Mouse (Mus musculus): ENCODE measurements around the gene Ppfia4. TPM values are rescaled to one million over a fixed set of nuclear protein-coding genes. Genes with fewer than 3 reads are reported as not detected.
A peak's percentile ranks its signal among the peaks of the same experiment; 100 is the strongest.

The Ppfia4 gene
- 6.5 and 6.7 TPM in 2 replicates for polyA plus RNA-seq (2016; fragmentation: Nextera tagmentation; extraction: Ambion mirVana)

DNA sequence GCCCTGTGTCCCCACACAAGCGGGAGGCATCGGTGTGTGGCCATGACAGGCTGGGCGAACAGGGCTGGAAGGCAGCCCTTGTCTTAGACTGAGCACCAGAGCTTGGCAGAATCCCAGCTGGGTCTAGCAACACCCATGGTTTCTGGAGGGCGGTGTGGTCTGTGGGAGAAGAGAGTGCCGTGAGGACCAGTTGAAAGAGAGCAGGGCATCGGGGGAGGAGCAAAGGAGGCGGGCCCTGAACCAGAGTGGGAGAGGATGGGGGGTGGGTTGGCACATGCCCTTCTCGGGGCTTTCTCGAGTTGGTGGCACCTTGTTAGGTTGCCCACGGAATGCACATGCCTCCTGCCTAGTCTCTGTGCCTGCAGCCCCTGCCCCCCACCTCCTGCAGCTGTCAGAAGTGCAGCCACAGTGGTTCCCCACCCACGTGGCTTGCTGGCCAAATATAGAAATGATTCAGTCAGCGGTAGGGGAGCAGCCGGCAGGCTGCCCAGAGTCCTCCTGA, at the start of gene Ppfia4:
Ppfia4 (minus strand) TSS at position 159 of the 502 bp plus-strand sequence.
- H3K4me2 ChIP-seq, result no peak within 1 kb of the TSS
- ATAC-seq (ENCODE audit: insufficient number of reproducible peaks, insufficient read depth, low FRiP score, low TSS enrichment, low read depth), result 0 out of 2 replicates have a peak, but pooled peaks have one; percentile 14
- no peak within 1 kb of the TSS for H3K27ac ChIP-seq
- H3K9ac ChIP-seq (replicated peaks), result no peak within 1 kb of the TSS
- H3K9me3 ChIP-seq, result no peaks in the 10 kb centered on the region
- WGBS, result 56% methylated on average over 13 of the region's 13 CpGs
- no peaks in the 10 kb centered on the region for H3K36me3 ChIP-seq
- H3K27me3 ChIP-seq, result no peaks in the 10 kb centered on the region
- H3K4me1 ChIP-seq (replicated peaks), result peaks cover 17% of the 10 kb centered on the region; the same call in 1 of the 2 replicates
- no peak within 1 kb of the TSS for H3K4me3 ChIP-seq (replicated peaks)

DNA sequence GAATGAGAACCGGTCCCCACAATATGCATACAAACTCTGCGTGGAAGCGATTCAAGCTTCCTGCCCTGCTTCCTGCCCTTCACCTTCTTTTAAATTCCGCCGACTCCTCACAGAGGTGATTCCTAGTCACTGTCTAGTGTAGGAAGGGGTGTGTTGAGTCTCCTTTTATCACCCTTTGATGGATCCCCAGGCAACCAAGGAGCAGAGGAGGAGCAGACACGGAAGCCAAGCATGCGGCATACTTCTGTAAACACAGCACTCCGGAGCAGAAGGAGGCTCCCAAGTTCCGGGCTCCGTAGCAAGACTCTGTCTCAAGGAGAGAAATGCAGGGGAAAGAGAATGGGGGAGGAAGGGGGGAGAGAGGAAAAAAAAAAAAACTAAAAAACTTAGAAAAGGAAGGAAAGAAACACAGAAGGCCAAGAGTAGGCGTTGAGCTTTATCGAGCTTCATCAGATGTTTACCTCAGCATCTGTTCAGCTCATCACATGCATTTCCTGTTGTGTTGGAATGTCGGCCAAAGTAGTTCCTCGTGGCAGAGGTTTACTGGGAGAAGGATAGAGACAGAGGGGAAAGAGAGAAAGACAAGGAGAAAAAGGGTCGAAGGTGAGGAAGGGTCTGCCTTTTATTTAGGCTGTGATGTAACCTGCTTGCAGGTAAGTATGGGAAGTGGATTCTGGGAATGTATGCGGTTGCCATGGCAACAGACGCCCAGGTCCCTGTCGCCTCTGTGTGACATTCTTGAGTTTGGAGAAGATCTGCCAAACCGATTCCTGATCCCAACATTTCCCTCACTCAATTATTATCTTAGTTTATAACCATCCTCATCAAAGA, 49.3 kb upstream of the Ppfia4 start:
- H3K36me3 ChIP-seq, result no peaks in the 10 kb centered on the region
- peak overlapping the region; percentile 56 for H3K4me2 ChIP-seq
- no peaks in the 10 kb centered on the region for H3K9me3 ChIP-seq
- peaks cover 7% of the 10 kb centered on the region; the same call in 1 of the 2 replicates for H3K27me3 ChIP-seq
- no peak for ATAC-seq (ENCODE audit: insufficient number of reproducible peaks, insufficient read depth, low FRiP score, low TSS enrichment, low read depth)
- H3K9ac ChIP-seq (replicated peaks), result peak overlapping the region; percentile 50
- H3K4me3 ChIP-seq (replicated peaks), result peak overlapping the region; percentile 35
- no peak overlapping the region for H3K27ac ChIP-seq
- 4% methylated on average over 19 of the region's 19 CpGs for WGBS
- H3K4me1 ChIP-seq (replicated peaks), result peaks cover 3% of the 10 kb centered on the region; the same call in 1 of the 2 replicates

DNA sequence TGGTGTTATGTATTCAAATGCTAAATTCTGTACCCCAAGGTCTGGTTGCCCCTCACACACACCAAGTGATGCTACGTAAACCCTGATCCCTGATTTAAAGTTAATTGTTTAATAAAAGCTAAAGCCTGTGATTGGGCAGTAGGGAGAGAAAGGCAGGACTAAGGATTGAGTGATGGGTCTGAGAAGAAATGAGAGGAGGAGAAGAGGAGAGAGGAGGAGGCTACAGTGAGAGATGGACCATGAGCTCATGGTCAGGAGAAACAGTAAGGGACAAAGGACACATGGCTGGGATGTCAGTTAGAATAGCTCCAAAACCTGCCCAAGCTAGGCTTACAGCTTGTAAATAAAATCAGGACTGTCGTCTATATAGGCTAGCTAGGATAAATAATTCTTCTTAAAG, 48.3 kb upstream of the Ppfia4 start:
- 66% methylated on average over 2 of the region's 2 CpGs for WGBS
- no peak for ATAC-seq (ENCODE audit: insufficient number of reproducible peaks, insufficient read depth, low FRiP score, low TSS enrichment, low read depth)
- H3K36me3 ChIP-seq, result no peaks in the 10 kb centered on the region
- H3K4me1 ChIP-seq (replicated peaks), result peaks cover 3% of the 10 kb centered on the region; the same call in 1 of the 2 replicates
- H3K9ac ChIP-seq (replicated peaks), result no peak overlapping the region
- H3K4me3 ChIP-seq (replicated peaks), result no peak overlapping the region
- 0 out of 2 replicates have a peak overlapping the region, but pooled peaks have one; percentile 56 for H3K4me2 ChIP-seq
- no peak overlapping the region for H3K27ac ChIP-seq
- peaks cover 7% of the 10 kb centered on the region; the same call in 1 of the 2 replicates for H3K27me3 ChIP-seq
- no peaks in the 10 kb centered on the region for H3K9me3 ChIP-seq

GRCm38 (mm10) chr1:134374124-134374523, 41.4 kb upstream of the Ppfia4 start:
- 65% methylated on average over 2 of the region's 2 CpGs for WGBS
- Histone ChIP-seq H3K9me3 (no peaks in the 10 kb centered on the region), H3K4me3 (replicated peaks) (no peak overlapping the region), H3K36me3 (no peaks in the 10 kb centered on the region), H3K9ac (replicated peaks) (no peak overlapping the region), H3K4me2 (no peak overlapping the region), H3K27me3 (no peaks in the 10 kb centered on the region), H3K27ac (no peak overlapping the region), H3K4me1 (replicated peaks) (no peaks in the 10 kb centered on the region)
- no peak for ATAC-seq (ENCODE audit: insufficient number of reproducible peaks, insufficient read depth, low FRiP score, low TSS enrichment, low read depth)

- no peaks in the 10 kb centered on the region for H3K36me3 ChIP-seq
- H3K4me3 ChIP-seq (replicated peaks), result no peak overlapping the region
- no peak overlapping the region for H3K9ac ChIP-seq (replicated peaks)
- no peak overlapping the region for H3K27ac ChIP-seq
- no peaks in the 10 kb centered on the region for H3K9me3 ChIP-seq
- WGBS, result 54% methylated on average over 9 of the region's 9 CpGs
- H3K4me2 ChIP-seq, result no peak overlapping the region
- no peaks in the 10 kb centered on the region for H3K4me1 ChIP-seq (replicated peaks)
- no peaks in the 10 kb centered on the region for H3K27me3 ChIP-seq
- no peak for ATAC-seq (ENCODE audit: insufficient number of reproducible peaks, insufficient read depth, low FRiP score, low TSS enrichment, low read depth)
Observed at GRCm38 (mm10) chr1:134368777-134369337, 36.1 kb upstream of the Ppfia4 start.

- no peak overlapping the region for H3K9ac ChIP-seq (replicated peaks)
- H3K27me3 ChIP-seq, result no peaks in the 10 kb centered on the region
- ATAC-seq (ENCODE audit: insufficient number of reproducible peaks, insufficient read depth, low FRiP score, low TSS enrichment, low read depth), result no peak
- H3K9me3 ChIP-seq, result no peaks in the 10 kb centered on the region
- H3K4me3 ChIP-seq (replicated peaks), result no peak overlapping the region
- 0 out of 2 replicates have a peak, but pooled peaks cover 2% of the 10 kb centered on the region for H3K36me3 ChIP-seq
- H3K4me2 ChIP-seq, result no peak overlapping the region
- H3K4me1 ChIP-seq (replicated peaks), result peaks cover 7% of the 10 kb centered on the region
- WGBS, result 68% methylated on average over 5 of the region's 5 CpGs
- no peak overlapping the region for H3K27ac ChIP-seq
Observed at GRCm38 (mm10) chr1:134365491-134365890, 32.8 kb upstream of the Ppfia4 start.

DNA sequence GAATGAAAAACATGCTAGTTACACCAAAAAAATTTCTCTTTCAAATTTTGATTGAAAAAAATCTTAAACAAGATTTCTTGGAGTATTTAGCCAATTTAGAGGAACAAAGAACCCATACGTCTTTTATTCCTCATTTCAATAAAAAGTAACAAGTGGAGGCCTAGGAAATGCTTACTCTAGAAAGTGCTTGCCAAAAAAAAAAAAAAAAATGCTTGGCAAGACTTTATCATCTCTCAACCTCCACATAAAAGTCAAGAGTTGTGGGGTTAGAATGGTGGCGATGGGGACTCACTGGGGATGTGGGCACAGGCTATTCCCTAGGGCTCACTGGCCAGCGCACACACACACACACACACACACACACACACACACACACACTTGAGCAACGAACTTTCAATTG, 30.5 kb upstream of the Ppfia4 start:
- 68% methylated on average over 4 of the region's 4 CpGs for WGBS
- Histone ChIP-seq H3K27ac (no peak overlapping the region), H3K9ac (replicated peaks) (no peak overlapping the region), H3K9me3 (no peaks in the 10 kb centered on the region), H3K4me2 (no peak overlapping the region), H3K4me3 (replicated peaks) (no peak overlapping the region), H3K4me1 (replicated peaks) (peaks cover 8% of the 10 kb centered on the region), H3K27me3 (no peaks in the 10 kb centered on the region), H3K36me3 (peaks cover 23% of the 10 kb centered on the region)
- ATAC-seq (ENCODE audit: insufficient number of reproducible peaks, insufficient read depth, low FRiP score, low TSS enrichment, low read depth), result no peak

GRCm38 (mm10) chr1:134361857-134362212, 29.1 kb upstream of the Ppfia4 start, which contains the start of gene Tmem183a:
Gene Tmem183a, minus strand, starts transcription at chr1:134361979.
- H3K27ac ChIP-seq, result peak within 1 kb of the TSS; percentile 80
- H3K27me3 ChIP-seq, result no peaks in the 10 kb centered on the region
- H3K9me3 ChIP-seq, result no peaks in the 10 kb centered on the region
- H3K36me3 ChIP-seq, result peaks cover 34% of the 10 kb centered on the region
- H3K9ac ChIP-seq (replicated peaks), result peak within 1 kb of the TSS; percentile 94
- peak within 1 kb of the TSS; percentile 80 for H3K4me2 ChIP-seq
- under 1% methylated on average over 38 of the region's 38 CpGs for WGBS
- peak within 1 kb of the TSS; percentile 92 for H3K4me3 ChIP-seq (replicated peaks)
- H3K4me1 ChIP-seq (replicated peaks), result peaks cover 8% of the 10 kb centered on the region
- ATAC-seq (ENCODE audit: insufficient number of reproducible peaks, insufficient read depth, low FRiP score, low TSS enrichment, low read depth), result peak; percentile 96

GRCm38 (mm10) chr1:134361195-134361856, 28.6 kb upstream of the Ppfia4 start:
- 2% methylated on average over 33 of the region's 44 CpGs for WGBS
- Histone ChIP-seq H3K4me2 (peak overlapping the region; percentile 80), H3K9me3 (no peaks in the 10 kb centered on the region), H3K4me3 (replicated peaks) (peak overlapping the region; percentile 92), H3K27me3 (no peaks in the 10 kb centered on the region), H3K9ac (replicated peaks) (peak overlapping the region; percentile 94), H3K36me3 (peaks cover 35% of the 10 kb centered on the region), H3K4me1 (replicated peaks) (peaks cover 8% of the 10 kb centered on the region), H3K27ac (peak overlapping the region; percentile 80; the same call in 1 of the 2 replicates)
- peak; percentile 89 for ATAC-seq (ENCODE audit: insufficient number of reproducible peaks, insufficient read depth, low FRiP score, low TSS enrichment, low read depth)

DNA sequence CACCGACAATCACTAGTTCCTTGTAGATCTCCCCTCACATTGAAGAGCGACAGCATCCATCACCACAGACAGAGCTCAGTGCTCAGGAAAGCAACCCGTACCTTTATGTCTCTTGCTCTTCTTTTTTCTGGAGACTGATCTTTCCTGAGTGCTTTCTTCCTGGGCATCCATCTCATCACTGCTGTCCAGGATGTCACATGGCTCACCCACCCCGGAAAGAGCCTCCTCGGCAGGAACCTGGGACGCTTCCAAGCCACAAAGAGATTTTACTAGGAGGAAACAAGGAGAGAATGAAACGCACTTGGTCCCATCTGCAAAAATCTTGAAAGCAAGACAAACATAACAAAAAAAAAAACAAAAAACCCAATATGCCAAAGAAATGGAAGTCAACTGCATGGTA, 27.9 kb upstream of the Ppfia4 start:
- Histone ChIP-seq H3K36me3 (peaks cover 41% of the 10 kb centered on the region), H3K27ac (no peak overlapping the region), H3K9ac (replicated peaks) (peak overlapping the region; percentile 94), H3K27me3 (no peaks in the 10 kb centered on the region), H3K9me3 (no peaks in the 10 kb centered on the region), H3K4me3 (replicated peaks) (peak overlapping the region; percentile 92), H3K4me1 (replicated peaks) (peaks cover 8% of the 10 kb centered on the region), H3K4me2 (peak overlapping the region; percentile 80)
- ATAC-seq (ENCODE audit: insufficient number of reproducible peaks, insufficient read depth, low FRiP score, low TSS enrichment, low read depth), result no peak
- 84% methylated on average over 7 of the region's 7 CpGs for WGBS

GRCm38 (mm10) chr1:134357461-134357860, 24.7 kb upstream of the Ppfia4 start:
- over 99% methylated on average over 4 of the region's 4 CpGs for WGBS
- H3K36me3 ChIP-seq, result peaks cover 73% of the 10 kb centered on the region
- no peaks in the 10 kb centered on the region for H3K9me3 ChIP-seq
- H3K4me3 ChIP-seq (replicated peaks), result no peak overlapping the region
- no peak overlapping the region for H3K4me2 ChIP-seq
- no peak for ATAC-seq (ENCODE audit: insufficient number of reproducible peaks, insufficient read depth, low FRiP score, low TSS enrichment, low read depth)
- no peak overlapping the region for H3K9ac ChIP-seq (replicated peaks)
- no peak overlapping the region for H3K27ac ChIP-seq
- H3K27me3 ChIP-seq, result no peaks in the 10 kb centered on the region
- peaks cover 8% of the 10 kb centered on the region for H3K4me1 ChIP-seq (replicated peaks)
